Mouse (Mus musculus) testis, adult 10 weeks (tissue): ENCODE data around the gene Zdhhc19. TPM values are rescaled to one million over a fixed set of nuclear protein-coding genes. Genes with fewer than 3 reads are reported as not detected.

Experiments
- polyA plus RNA-seq: library from polyadenylated mRNA; stranded (reverse); fragments of 350-450 nt; fragmentation: Illumina TruSeq; extraction: RNeasy Lipid Tissue Mini Kit (QIAGEN cat#74804); gene quantifications from one replicate; pipeline ENCODE4 v1.2.3, GENCODE M21; 2014; ENCODE audit warnings: low read depth, low replicate concordance

Gene Zdhhc19
- 15.5 TPM for polyA plus RNA-seq

DNA sequence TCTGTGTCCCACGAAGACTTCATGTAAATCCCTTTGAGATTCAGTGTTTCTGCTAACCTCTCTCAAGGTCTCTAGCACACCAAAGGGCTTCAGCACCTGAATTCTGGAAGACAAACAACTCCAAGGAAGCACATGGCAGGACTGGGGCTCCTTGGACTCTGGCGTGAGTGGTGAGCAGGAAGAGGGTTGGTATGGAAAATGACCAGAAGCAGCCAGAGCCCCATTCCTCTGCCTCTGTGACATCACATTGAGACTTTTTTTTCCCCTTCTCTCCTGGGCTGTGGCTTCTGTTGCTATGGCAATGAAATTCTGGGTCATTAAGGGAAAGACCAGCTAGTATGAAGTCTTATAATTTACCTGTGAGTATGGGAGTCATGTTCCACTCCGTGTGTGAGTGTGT is at the start of gene Zdhhc19:
Gene Zdhhc19, plus strand, starts transcription at position 301 of the 400 bp plus-strand sequence.

DNA sequence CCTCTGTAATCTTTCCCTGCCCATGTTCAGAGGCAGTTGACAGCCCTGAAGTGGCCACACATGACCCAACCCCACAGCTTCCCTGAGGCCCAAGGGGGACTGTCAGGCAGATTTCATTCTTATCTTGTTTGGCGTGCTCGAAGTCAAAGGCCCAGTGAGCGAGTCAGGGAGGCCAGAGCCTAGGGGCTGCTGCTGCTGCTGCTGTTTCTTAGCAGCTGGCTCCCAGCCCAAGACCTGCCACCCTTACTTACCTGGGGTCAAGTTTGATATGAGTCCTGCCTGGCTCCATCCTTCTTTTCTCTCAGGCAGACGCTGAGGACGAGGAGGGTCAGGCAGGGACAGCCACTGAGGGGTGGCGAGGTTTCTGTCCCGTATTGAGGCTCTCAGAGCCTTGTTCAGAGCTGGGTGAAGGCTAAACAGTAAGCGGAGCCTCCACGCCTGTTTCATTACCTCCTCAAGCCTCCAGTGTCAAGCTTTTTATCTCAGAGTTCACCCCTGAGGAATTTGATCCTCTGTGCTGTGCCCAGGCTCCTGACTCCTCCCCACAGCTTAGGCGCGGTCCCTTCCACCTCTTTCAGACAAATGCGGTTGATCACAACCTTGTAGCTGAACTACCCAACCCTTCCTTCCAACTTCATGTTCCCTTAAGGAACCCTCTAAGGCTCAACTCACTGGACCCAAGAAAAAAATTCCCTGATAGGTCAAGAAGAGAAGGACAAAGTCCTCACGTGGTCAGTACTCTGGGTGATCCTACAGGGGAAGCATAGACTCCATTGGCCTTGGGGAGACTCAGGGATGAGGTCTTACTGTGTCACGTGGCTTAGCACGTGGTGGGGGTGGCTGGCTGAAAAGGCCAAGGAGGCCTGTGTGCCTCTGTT is 8.6 kb upstream of the Zdhhc19 start, which contains the start of gene Slc51a:
Gene Slc51a, minus strand, starts transcription at position 646 of the 878 bp plus-strand sequence.

DNA sequence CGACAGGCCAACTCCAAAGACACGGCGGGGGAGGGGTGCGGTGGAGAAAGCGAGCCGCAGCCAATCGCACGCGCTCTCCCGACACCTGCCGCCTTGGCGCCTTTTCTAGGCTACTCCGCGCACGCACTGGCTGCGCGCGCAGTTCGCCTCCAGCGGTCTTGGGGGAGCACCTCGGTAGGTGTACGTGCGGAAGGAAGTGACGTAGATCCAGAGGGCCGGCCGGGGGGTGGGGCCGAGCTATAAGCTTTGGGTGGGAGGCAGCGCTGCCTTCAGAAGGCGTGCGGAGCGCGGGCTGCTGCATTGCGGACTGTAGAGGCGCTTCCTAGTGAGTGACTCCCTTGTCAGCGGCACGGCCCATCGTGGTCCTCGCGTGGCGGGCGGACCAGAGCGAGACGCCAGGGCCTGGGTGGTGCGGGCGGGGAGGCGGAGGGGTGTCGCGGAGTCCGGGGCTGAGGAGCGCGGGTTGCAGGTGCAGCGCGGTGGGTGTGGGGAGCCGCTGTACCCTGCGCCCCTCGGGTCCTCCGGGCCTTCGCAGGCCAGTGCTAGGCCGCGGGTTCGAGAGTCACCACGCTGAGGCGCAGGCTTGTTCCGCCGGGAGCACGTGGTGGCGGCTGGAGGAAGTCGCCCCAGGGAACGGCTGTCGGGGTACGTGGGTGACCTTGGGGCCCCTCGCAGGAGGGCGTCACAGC is 112.8 kb downstream of the Zdhhc19 start, which contains the start of gene Tfrc:
Gene Tfrc, plus strand, starts transcription at position 209 of the 689 bp plus-strand sequence.

Other genes with a start within 250 kb of the Zdhhc19 start
- 10.3 TPM for gene Fbxo45, start 249.1 kb upstream of the Zdhhc19 start, polyA plus RNA-seq
- 32.9 TPM for gene Wdr53, start 249.0 kb upstream of the Zdhhc19 start, polyA plus RNA-seq
- 0.14 TPM for gene Smco1, start 224.8 kb upstream of the Zdhhc19 start, polyA plus RNA-seq
- 44.4 TPM for gene Rnf168, start 218.8 kb upstream of the Zdhhc19 start, polyA plus RNA-seq
- gene Ubxn7, start 164.0 kb upstream of the Zdhhc19 start, polyA plus RNA-seq: 41.1 TPM
- gene Tm4sf19, start 95.8 kb upstream of the Zdhhc19 start, polyA plus RNA-seq: 0.28 TPM
- 396 TPM for gene Tctex1d2, start 76.6 kb upstream of the Zdhhc19 start, polyA plus RNA-seq
- gene Pcyt1a, start 65.3 kb upstream of the Zdhhc19 start, polyA plus RNA-seq: 62.2 TPM
- not detected for gene Slc51a, start 8.4 kb upstream of the Zdhhc19 start, polyA plus RNA-seq
- 33.7 TPM for gene Tfrc, start 112.7 kb downstream of the Zdhhc19 start, polyA plus RNA-seq
- 0.90 TPM for gene Tnk2, start 147.6 kb downstream of the Zdhhc19 start, polyA plus RNA-seq
- 11.9 TPM for gene Muc4, start 239.6 kb downstream of the Zdhhc19 start, polyA plus RNA-seq